Mouse (Mus musculus): Measurements from ENCODE around the gene Ceacam16. TPM values are rescaled to one million over a fixed set of nuclear protein-coding genes. Genes with fewer than 3 reads are reported as not detected.

The Ceacam16 gene
- total and polyA plus RNA-seq, 3 experiments = 0.12 to 0.18 TPM; not detected in 1

DNA sequence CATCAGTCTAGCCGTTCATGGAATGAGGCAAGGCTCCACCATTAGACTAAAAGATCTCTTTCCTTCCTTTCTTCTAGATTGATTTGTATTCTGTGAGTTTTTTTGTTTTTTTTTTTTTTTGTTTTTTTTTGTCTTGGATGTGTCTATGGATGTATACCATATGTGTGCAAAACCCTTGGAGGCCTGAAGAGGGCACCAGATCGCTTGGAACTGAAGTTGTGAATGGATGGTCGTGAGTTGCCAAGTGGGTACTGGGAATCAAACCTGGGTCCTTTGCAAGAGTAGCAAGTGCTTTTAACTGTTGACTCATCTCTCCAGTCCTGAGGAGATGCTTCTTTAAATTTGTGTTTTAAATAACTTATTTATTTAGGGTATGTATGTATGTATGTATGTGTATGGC is 27.0 kb downstream of the Ceacam16 start:
- Histone ChIP-seq H3K9ac (ENCODE audit: control insufficient read depth, low read depth, low read length, poor library complexity, severe bottlenecking) (no peak overlapping the region), H3K4me1 (ENCODE audit: control insufficient read depth in 1 of 2, insufficient read depth in 2 of 2, low read length in 2 of 2) (peaks cover 0 to 10% of the 10 kb centered on the region in 2 experiments; a peak in 3 of 4 replicates), H3K79me2 (ENCODE audit: control insufficient read depth, insufficient read depth, low read length, poor library complexity) (no peaks in the 10 kb centered on the region), H3K9me3 (replicated peaks; ENCODE audit: insufficient read depth, low read length) (no peaks in the 10 kb centered on the region), H3K27ac (ENCODE audit: control insufficient read depth, low read depth, low read length) (no peak overlapping the region), H3K27me3 (ENCODE audit: control insufficient read depth in 1 of 2, insufficient read depth in 2 of 2, low read length in 2 of 2) (no peaks in the 10 kb centered on the region), H3K36me3 (ENCODE audit: control insufficient read depth in 1 of 2, insufficient read depth in 2 of 2, low read length in 2 of 2) (peaks cover 0 to 4% of the 10 kb centered on the region in 2 experiments; a peak in 1 of 4 replicates), H3K4me3 (ENCODE audit: control insufficient read depth in 1 of 2, insufficient read depth in 1 of 2, low read depth in 2 of 2, low read length in 2 of 2) (no peak overlapping the region)
- DNase-seq (ENCODE audit: low read depth, low spot score) = peak; percentile 58
- TF ChIP-seq RAD21 (IDR thresholded peaks at IDR 0.05; ENCODE audit: low read depth, low read length) = peak; percentile 29
- 0 out of 2 replicates have a peak, but pooled peaks have one; percentile 42 for TF ChIP-seq ZNF384 (IDR thresholded peaks at IDR 0.05; ENCODE audit: low read depth, low read length)
- TF ChIP-seq BHLHE40 (IDR thresholded peaks at IDR 0.05; ENCODE audit: borderline replicate concordance, low read depth, low read length) = no peak
- no peak for TF ChIP-seq E2F4 (IDR thresholded peaks at IDR 0.05; ENCODE audit: borderline replicate concordance, low read depth, low read length)
- TF ChIP-seq SMC3 (IDR thresholded peaks at IDR 0.05; ENCODE audit: low read depth, low read length) = no peak
- TF ChIP-seq CTCF (IDR thresholded peaks at IDR 0.05 in 2 of 3, conservative IDR thresholded peaks at IDR 0.05 in 1 of 3; ENCODE audit: control insufficient read depth in 1 of 3, insufficient read depth in 1 of 3, low read depth in 2 of 3, low read length in 3 of 3, poor library complexity in 1 of 3, severe bottlenecking in 1 of 3) = peak; percentile 52 to 56 (median 54)

DNA sequence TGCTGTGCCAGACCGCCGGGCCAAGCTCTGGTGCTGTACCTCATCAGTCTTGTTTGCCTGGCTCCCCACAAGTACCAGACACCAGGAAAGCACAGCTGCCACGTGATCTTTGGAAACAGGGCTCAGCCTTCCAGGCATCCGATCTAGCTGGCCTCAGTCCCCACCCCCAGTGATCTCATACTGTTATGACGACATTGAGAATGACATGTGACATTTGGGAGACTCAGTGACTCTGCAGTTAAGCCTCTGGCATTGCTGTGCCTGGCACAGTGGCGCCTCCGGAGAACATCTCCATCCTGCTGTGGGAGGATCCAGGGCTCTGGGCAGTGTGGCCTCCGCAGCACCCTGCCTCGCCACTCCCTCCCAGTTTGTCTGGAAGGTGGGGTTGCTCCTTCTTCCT is 29.3 kb downstream of the Ceacam16 start:
- TF ChIP-seq MYC (IDR thresholded peaks at IDR 0.05; ENCODE audit: low read depth, low read length) (no peak), E2F4 (IDR thresholded peaks at IDR 0.05; ENCODE audit: borderline replicate concordance, low read depth, low read length) (no peak), UBTF (IDR thresholded peaks at IDR 0.05; ENCODE audit: borderline replicate concordance, insufficient read depth, low read depth, low read length) (no peak)
- H3K9ac ChIP-seq (ENCODE audit: control insufficient read depth, low read depth, low read length, poor library complexity, severe bottlenecking) = no peak overlapping the region
- H3K4me1 ChIP-seq (ENCODE audit: control insufficient read depth in 1 of 2, insufficient read depth in 2 of 2, low read length in 2 of 2) = peaks cover 0 to 10% of the 10 kb centered on the region in 2 experiments; a peak in 3 of 4 replicates

DNA sequence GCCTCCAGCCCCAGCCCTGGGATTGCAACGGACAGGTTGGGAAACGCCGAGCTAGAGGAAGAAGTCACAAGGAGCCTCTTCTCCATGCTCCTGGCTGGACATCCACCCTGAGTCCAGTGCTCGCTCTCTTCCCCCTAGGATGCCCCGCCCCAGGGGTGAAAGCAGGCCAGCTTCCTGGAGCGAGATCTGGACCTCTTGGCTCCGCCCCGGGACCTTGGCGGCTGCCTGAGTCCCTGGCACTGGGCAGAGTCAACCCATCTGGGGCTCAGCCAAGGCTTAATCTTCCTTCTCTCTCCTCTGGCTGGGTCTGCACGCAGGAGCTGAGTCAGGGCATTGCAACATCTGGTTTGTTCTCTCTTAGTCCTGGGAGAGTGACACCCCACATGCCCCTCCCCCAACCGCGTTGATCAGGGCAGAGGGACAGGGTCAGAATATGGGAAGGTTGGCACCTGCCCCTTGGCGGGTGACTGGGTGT is 30.4 kb downstream of the Ceacam16 start:
- no peak overlapping the region for H3K27ac ChIP-seq (ENCODE audit: control insufficient read depth, low read depth, low read length)
- H3K9ac ChIP-seq (ENCODE audit: control insufficient read depth, low read depth, low read length, poor library complexity, severe bottlenecking) = peak overlapping the region; percentile 41
- no peaks in the 10 kb centered on the region for H3K27me3 ChIP-seq (ENCODE audit: control insufficient read depth in 1 of 2, insufficient read depth in 2 of 2, low read length in 2 of 2)

More for the DNA sequence above, 29.3 kb downstream of the Ceacam16 start:
- H3K36me3 ChIP-seq (ENCODE audit: control insufficient read depth in 1 of 2, insufficient read depth in 2 of 2, low read length in 2 of 2) = peaks cover 0 to 4% of the 10 kb centered on the region in 2 experiments; a peak in 1 of 4 replicates
- H3K4me3 ChIP-seq (ENCODE audit: control insufficient read depth in 1 of 2, insufficient read depth in 1 of 2, low read depth in 2 of 2, low read length in 2 of 2) = no peak overlapping the region
- no peak overlapping the region for H3K27ac ChIP-seq (ENCODE audit: control insufficient read depth, low read depth, low read length)
- no peaks in the 10 kb centered on the region for H3K9me3 ChIP-seq (replicated peaks; ENCODE audit: insufficient read depth, low read length)
- DNase-seq (ENCODE audit: low read depth, low spot score) = no peak
- H3K27me3 ChIP-seq (ENCODE audit: control insufficient read depth in 1 of 2, insufficient read depth in 2 of 2, low read length in 2 of 2) = no peaks in the 10 kb centered on the region
- H3K79me2 ChIP-seq (ENCODE audit: control insufficient read depth, insufficient read depth, low read length, poor library complexity) = no peaks in the 10 kb centered on the region

More for the DNA sequence above, 30.4 kb downstream of the Ceacam16 start:
- Histone ChIP-seq H3K4me3 (ENCODE audit: control insufficient read depth in 1 of 2, insufficient read depth in 1 of 2, low read depth in 2 of 2, low read length in 2 of 2) (peak overlapping the region; percentile 9 to 13; a peak in 2 of 4 replicates), H3K9me3 (replicated peaks; ENCODE audit: insufficient read depth, low read length) (no peaks in the 10 kb centered on the region), H3K79me2 (ENCODE audit: control insufficient read depth, insufficient read depth, low read length, poor library complexity) (no peaks in the 10 kb centered on the region), H3K4me1 (ENCODE audit: control insufficient read depth in 1 of 2, insufficient read depth in 2 of 2, low read length in 2 of 2) (peaks cover 0 to 10% of the 10 kb centered on the region in 2 experiments; a peak in 3 of 4 replicates), H3K36me3 (ENCODE audit: control insufficient read depth in 1 of 2, insufficient read depth in 2 of 2, low read length in 2 of 2) (peaks cover 0 to 4% of the 10 kb centered on the region in 2 experiments; a peak in 1 of 4 replicates)
- peak; percentile 68 for DNase-seq (ENCODE audit: low read depth, low spot score)
- TF ChIP-seq ETS1 (IDR thresholded peaks at IDR 0.05; ENCODE audit: low read depth, low read length) (peak; percentile 68; the same call in 1 of the 2 replicates), KAT2A (conservative IDR thresholded peaks at IDR 0.05; ENCODE audit: low read depth, low read length) (no peak)
